Mouse (Mus musculus): Measurements from ENCODE around the gene Olfr769. TPM values are rescaled to one million over a fixed set of nuclear protein-coding genes. Genes with fewer than 3 reads are reported as not detected.
"Not testable (repeated sequence)": the region's sequence is repeated elsewhere in the genome, so short reads cannot be mapped to it uniquely, and the experiment has no call there.

Olfr769 gene
- not detected in 2 replicates for total RNA-seq (2017)

- no peak for ATAC-seq (replicated peaks in 1 of 2; ENCODE audit: insufficient read depth in 1 of 2, low FRiP score in 2 of 2, low TSS enrichment in 1 of 2, low read depth in 1 of 2, poor library complexity in 2 of 2, severe bottlenecking in 2 of 2)
These were observed at the start of gene Olfr769 for GRCm38 (mm10) chr10:129117761-129118160. TSS of gene Olfr769 (minus strand) at chr10:129117861.

- ATAC-seq (replicated peaks in 1 of 2; ENCODE audit: insufficient read depth in 1 of 2, low FRiP score in 2 of 2, low TSS enrichment in 1 of 2, low read depth in 1 of 2, poor library complexity in 2 of 2, severe bottlenecking in 2 of 2): no peak
These were observed 47.0 kb upstream of the Olfr769 start, which contains the start of gene Olfr771 for GRCm38 (mm10) chr10:129164651-129165050. TSS of gene Olfr771 (minus strand) at chr10:129164751.

DNA sequence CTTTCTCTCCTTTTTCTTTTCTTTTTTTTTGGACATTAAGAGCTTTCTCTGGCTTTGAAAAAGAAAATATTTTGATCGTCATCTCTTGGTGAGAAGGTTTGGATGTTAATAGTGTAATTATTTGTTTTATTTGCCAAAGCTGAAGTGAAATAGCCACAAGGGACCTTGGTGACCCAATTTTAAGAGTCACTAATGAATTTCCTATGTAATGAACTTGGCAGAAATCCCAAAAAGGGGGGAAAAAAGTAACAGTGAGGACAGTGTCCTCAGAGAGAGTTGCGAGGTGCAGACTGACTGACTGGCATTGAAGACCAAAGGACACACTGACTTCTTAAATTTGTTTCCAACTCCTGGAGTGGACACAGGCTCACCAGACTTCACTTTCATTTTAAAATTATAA is 21.2 kb upstream of the Olfr769 start, which contains the start of gene Olfr770:
Olfr770 (minus strand) TSS at position 101 of the 400 bp plus-strand sequence.
- ATAC-seq (replicated peaks in 1 of 2; ENCODE audit: insufficient read depth in 1 of 2, low FRiP score in 2 of 2, low TSS enrichment in 1 of 2, low read depth in 1 of 2, poor library complexity in 2 of 2, severe bottlenecking in 2 of 2): no peak

GRCm38 (mm10) chr10:129115146-129115545 is 2.5 kb downstream of the Olfr769 start:
- no peak for ATAC-seq (replicated peaks in 1 of 2; ENCODE audit: insufficient read depth in 1 of 2, low FRiP score in 2 of 2, low TSS enrichment in 1 of 2, low read depth in 1 of 2, poor library complexity in 2 of 2, severe bottlenecking in 2 of 2)

GRCm38 (mm10) chr10:129101231-129101630 is 16.4 kb downstream of the Olfr769 start:
- no peak for ATAC-seq (replicated peaks in 1 of 2; ENCODE audit: insufficient read depth in 1 of 2, low FRiP score in 2 of 2, low TSS enrichment in 1 of 2, low read depth in 1 of 2, poor library complexity in 2 of 2, severe bottlenecking in 2 of 2)

DNA sequence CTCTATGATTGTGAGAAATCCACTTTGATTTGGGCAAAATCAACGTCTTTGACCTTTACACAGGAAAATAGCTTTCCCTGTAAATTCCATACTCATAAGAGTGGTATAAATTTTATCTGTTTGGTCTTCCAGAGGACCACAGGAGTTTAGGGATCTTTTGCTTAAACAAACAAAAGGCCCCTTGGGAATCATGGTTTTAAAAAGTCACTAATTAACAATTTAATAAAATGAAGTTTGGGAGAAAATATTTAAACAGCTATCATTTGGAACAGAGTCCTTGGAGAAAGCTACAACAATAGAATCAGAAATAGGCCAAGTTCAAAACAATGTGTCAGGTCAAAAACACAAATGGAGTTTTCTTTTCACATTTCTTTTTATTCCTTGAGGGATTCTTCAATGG is 18.4 kb downstream of the Olfr769 start, which contains the start of gene Olfr768:
Olfr768 (minus strand) TSS at position 101 of the 400 bp plus-strand sequence.
- ATAC-seq (replicated peaks in 1 of 2; ENCODE audit: insufficient read depth in 1 of 2, low FRiP score in 2 of 2, low TSS enrichment in 1 of 2, low read depth in 1 of 2, poor library complexity in 2 of 2, severe bottlenecking in 2 of 2): no peak

DNA sequence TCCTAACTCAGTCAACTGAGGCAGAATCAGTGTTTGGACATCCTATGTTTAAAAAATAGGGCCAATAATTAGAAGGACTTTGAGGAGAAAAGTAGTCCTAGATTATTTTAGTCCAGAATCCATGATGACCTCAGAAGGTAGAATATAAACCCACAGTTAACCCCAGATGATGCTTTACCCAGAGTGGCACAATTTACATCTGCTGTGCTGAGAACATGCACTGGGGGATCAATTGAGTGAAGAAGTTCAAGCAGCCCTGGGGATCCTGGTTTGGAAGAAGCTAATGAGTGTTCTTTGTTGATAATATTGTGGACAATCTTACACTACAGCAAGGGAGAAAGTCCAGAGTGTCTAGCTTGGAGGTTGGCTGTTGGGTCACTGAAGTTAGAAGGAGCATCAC is 34.9 kb downstream of the Olfr769 start, which contains the start of gene Olfr767:
Olfr767 (minus strand) TSS at position 101 of the 400 bp plus-strand sequence.
- ATAC-seq (replicated peaks in 1 of 2; ENCODE audit: insufficient read depth in 1 of 2, low FRiP score in 2 of 2, low TSS enrichment in 1 of 2, low read depth in 1 of 2, poor library complexity in 2 of 2, severe bottlenecking in 2 of 2): not testable (repeated sequence)

DNA sequence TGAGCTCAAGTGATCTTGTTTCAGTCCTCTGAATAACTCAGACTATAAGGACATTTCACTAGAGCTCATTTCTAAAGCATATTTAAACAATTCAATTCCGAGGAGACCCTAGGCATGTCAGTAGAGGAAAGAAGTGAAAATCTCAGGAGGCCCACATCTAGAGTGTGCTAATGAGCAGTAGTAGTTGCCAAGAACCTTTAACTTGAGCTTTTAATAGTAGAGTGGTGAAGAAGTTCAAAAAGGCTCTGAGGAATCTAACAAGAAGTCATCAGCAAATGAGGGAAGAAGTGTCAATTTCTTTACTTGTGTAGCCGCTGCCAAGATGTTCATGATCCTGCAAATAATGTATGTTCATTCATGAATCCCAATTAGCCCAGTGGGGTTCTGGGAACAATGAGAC is 48.8 kb downstream of the Olfr769 start, which contains the start of gene Olfr766-ps1:
Olfr766-ps1 (minus strand) TSS at position 101 of the 400 bp plus-strand sequence.
- ATAC-seq (replicated peaks in 1 of 2; ENCODE audit: insufficient read depth in 1 of 2, low FRiP score in 2 of 2, low TSS enrichment in 1 of 2, low read depth in 1 of 2, poor library complexity in 2 of 2, severe bottlenecking in 2 of 2): no peak

Other genes with a start within 250 kb of the Olfr769 start
- 1.8 and 2.7 TPM in 2 replicates for gene Gdf11, start 226.1 kb downstream of the Olfr769 start, total RNA-seq (2017)
- gene Cd63, start 216.9 kb downstream of the Olfr769 start, total RNA-seq (2017): 54.5 and 113 TPM in 2 replicates
- 1.3 and 5.1 TPM in 2 replicates for gene Rdh5, start 195.0 kb downstream of the Olfr769 start, total RNA-seq (2017)
- gene Bloc1s1, start 193.8 kb downstream of the Olfr769 start, total RNA-seq (2017): 52.2 and 102 TPM in 2 replicates
- gene Itga7, start 184.0 kb downstream of the Olfr769 start, total RNA-seq (2017): not detected in 2 replicates
- gene Mettl7b, start 156.9 kb downstream of the Olfr769 start, total RNA-seq (2017): not detected in 2 replicates
- not detected in 2 replicates for gene Olfr9, start 128.4 kb downstream of the Olfr769 start, total RNA-seq (2017)
- not detected in 2 replicates for gene Olfr763, start 107.1 kb downstream of the Olfr769 start, total RNA-seq (2017)
- not detected in 2 replicates for gene Olfr764-ps1, start 78.0 kb downstream of the Olfr769 start, total RNA-seq (2017)
- not detected in 2 replicates for gene Olfr765, start 67.9 kb downstream of the Olfr769 start, total RNA-seq (2017)
- gene Olfr766-ps1, start 48.9 kb downstream of the Olfr769 start, total RNA-seq (2017): not detected in 2 replicates
- gene Olfr767, start 35.0 kb downstream of the Olfr769 start, total RNA-seq (2017): not detected in 2 replicates
- not detected in 2 replicates for gene Olfr768, start 18.5 kb downstream of the Olfr769 start, total RNA-seq (2017)
- not detected in 2 replicates for gene Olfr770, start 21.1 kb upstream of the Olfr769 start, total RNA-seq (2017)
- gene Olfr771, start 46.9 kb upstream of the Olfr769 start, total RNA-seq (2017): not detected in 2 replicates
- gene Olfr772, start 60.1 kb upstream of the Olfr769 start, total RNA-seq (2017): not detected in 2 replicates
- not detected in 2 replicates for gene Olfr773, start 69.6 kb upstream of the Olfr769 start, total RNA-seq (2017)
- gene Olfr774, start 118.3 kb upstream of the Olfr769 start, total RNA-seq (2017): not detected in 2 replicates
- not detected in 2 replicates for gene Olfr775, start 130.6 kb upstream of the Olfr769 start, total RNA-seq (2017)
- not detected in 2 replicates for gene Olfr776, start 141.3 kb upstream of the Olfr769 start, total RNA-seq (2017)
- gene Olfr777, start 153.6 kb upstream of the Olfr769 start, total RNA-seq (2017): not detected in 2 replicates
- gene Olfr780, start 200.3 kb upstream of the Olfr769 start, total RNA-seq (2017): not detected in 2 replicates
- gene Olfr781, start 211.0 kb upstream of the Olfr769 start, total RNA-seq (2017): not detected in 2 replicates
- gene Olfr782, start 231.0 kb upstream of the Olfr769 start, total RNA-seq (2017): not detected in 2 replicates